Mouse (Mus musculus): ENCODE data around the gene Map3k13. TPM values are rescaled to one million over a fixed set of nuclear protein-coding genes. Genes with fewer than 3 reads are reported as not detected.
"Not testable (repeated sequence)": the region's sequence is repeated elsewhere in the genome, so short reads cannot be mapped to it uniquely, and the experiment has no call there.

Gene Map3k13
- polyA plus RNA-seq, 1 experiment from 2014 or later: 8.7 TPM

GRCm38 (mm10) chr16:21881582-21882259 is 87.6 kb downstream of the Map3k13 start:
- H3K27ac ChIP-seq (replicated peaks): peak overlapping the region; percentile 93
- no peaks in the 10 kb centered on the region; the same call in 1 of the 2 replicates for H3K9me3 ChIP-seq
- H3K4me3 ChIP-seq: no peak overlapping the region
- H3K4me2 ChIP-seq: peak overlapping the region; percentile 22; the same call in 1 of the 2 replicates
- H3K36me3 ChIP-seq: no peaks in the 10 kb centered on the region
- peak; percentile 45 for ATAC-seq (ENCODE audit: low read depth)
- WGBS: 56% methylated on average over 7 of the region's 7 CpGs
- peak overlapping the region; percentile 6; the same call in 1 of the 2 replicates for H3K9ac ChIP-seq
- H3K4me1 ChIP-seq (replicated peaks): peaks cover 54% of the 10 kb centered on the region
- H3K27me3 ChIP-seq: no peaks in the 10 kb centered on the region

GRCm38 (mm10) chr16:21887601-21888000 is 93.5 kb downstream of the Map3k13 start:
- no peak overlapping the region for H3K9ac ChIP-seq
- no peaks in the 10 kb centered on the region for H3K27me3 ChIP-seq
- H3K27ac ChIP-seq (replicated peaks): no peak overlapping the region
- no peak for ATAC-seq (ENCODE audit: low read depth)
- no peak overlapping the region for H3K4me2 ChIP-seq
- peaks cover 11% of the 10 kb centered on the region for H3K36me3 ChIP-seq
- H3K4me1 ChIP-seq (replicated peaks): 0 out of 2 replicates have a peak, but pooled peaks cover 5% of the 10 kb centered on the region
- 89% methylated on average over 2 of the region's 2 CpGs for WGBS
- H3K9me3 ChIP-seq: no peaks in the 10 kb centered on the region; the same call in 1 of the 2 replicates
- no peak overlapping the region for H3K4me3 ChIP-seq

GRCm38 (mm10) chr16:21893890-21894289 is 99.7 kb downstream of the Map3k13 start:
- ATAC-seq (ENCODE audit: low read depth): no peak
- H3K4me3 ChIP-seq: no peak overlapping the region
- H3K4me2 ChIP-seq: no peak overlapping the region
- no peaks in the 10 kb centered on the region for H3K9me3 ChIP-seq
- no peak overlapping the region for H3K9ac ChIP-seq
- H3K4me1 ChIP-seq (replicated peaks): 0 out of 2 replicates have a peak, but pooled peaks cover 10% of the 10 kb centered on the region
- no peak overlapping the region for H3K27ac ChIP-seq (replicated peaks)
- H3K27me3 ChIP-seq: no peaks in the 10 kb centered on the region
- 92% methylated on average over 6 of the region's 6 CpGs for WGBS
- peaks cover 41% of the 10 kb centered on the region for H3K36me3 ChIP-seq

GRCm38 (mm10) chr16:21901286-21901685 is 107.1 kb downstream of the Map3k13 start:
- no peak overlapping the region for H3K4me2 ChIP-seq
- no peaks in the 10 kb centered on the region for H3K9me3 ChIP-seq
- H3K27me3 ChIP-seq: no peaks in the 10 kb centered on the region
- H3K36me3 ChIP-seq: peaks cover 46% of the 10 kb centered on the region
- 80% methylated on average over 5 of the region's 5 CpGs for WGBS
- H3K4me3 ChIP-seq: no peak overlapping the region
- ATAC-seq (ENCODE audit: low read depth): no peak
- H3K9ac ChIP-seq: no peak overlapping the region
- no peak overlapping the region for H3K27ac ChIP-seq (replicated peaks)
- H3K4me1 ChIP-seq (replicated peaks): no peaks in the 10 kb centered on the region

- peaks cover 58% of the 10 kb centered on the region for H3K36me3 ChIP-seq
Observed at GRCm38 (mm10) chr16:21904636-21905035, 110.5 kb downstream of the Map3k13 start.

GRCm38 (mm10) chr16:21905996-21906395 is 111.8 kb downstream of the Map3k13 start:
- Histone ChIP-seq H3K36me3 (peaks cover 71% of the 10 kb centered on the region), H3K4me1 (replicated peaks) (no peaks in the 10 kb centered on the region), H3K4me2 (no peak overlapping the region), H3K27me3 (no peaks in the 10 kb centered on the region), H3K27ac (replicated peaks) (no peak overlapping the region), H3K9me3 (no peaks in the 10 kb centered on the region), H3K4me3 (no peak overlapping the region), H3K9ac (no peak overlapping the region)
- ATAC-seq (ENCODE audit: low read depth): no peak
- 92% methylated on average over 7 of the region's 7 CpGs for WGBS

More at GRCm38 (mm10) chr16:21904636-21905035, 110.5 kb downstream of the Map3k13 start:
- Histone ChIP-seq H3K9me3 (no peaks in the 10 kb centered on the region), H3K9ac (no peak overlapping the region), H3K4me1 (replicated peaks) (no peaks in the 10 kb centered on the region), H3K4me3 (no peak overlapping the region), H3K4me2 (no peak overlapping the region), H3K27ac (replicated peaks) (no peak overlapping the region), H3K27me3 (no peaks in the 10 kb centered on the region)
- no peak for ATAC-seq (ENCODE audit: low read depth)
- WGBS: 86% methylated on average over 10 of the region's 10 CpGs

GRCm38 (mm10) chr16:21906902-21907301 is 112.8 kb downstream of the Map3k13 start:
- H3K36me3 ChIP-seq: peaks cover 80% of the 10 kb centered on the region

GRCm38 (mm10) chr16:21908906-21909305 is 114.8 kb downstream of the Map3k13 start:
- peaks cover 95% of the 10 kb centered on the region for H3K36me3 ChIP-seq
- H3K27ac ChIP-seq (replicated peaks); H3K9me3 ChIP-seq; H3K9ac ChIP-seq; H3K4me1 ChIP-seq (replicated peaks); ATAC-seq (ENCODE audit: low read depth); H3K4me3 ChIP-seq; H3K27me3 ChIP-seq; H3K4me2 ChIP-seq: not testable (repeated sequence)
- WGBS: 26% methylated on average over 7 of the region's 8 CpGs

More at GRCm38 (mm10) chr16:21906902-21907301, 112.8 kb downstream of the Map3k13 start:
- Histone ChIP-seq H3K4me3 (no peak overlapping the region), H3K27ac (replicated peaks) (no peak overlapping the region), H3K9me3 (no peaks in the 10 kb centered on the region), H3K9ac (no peak overlapping the region), H3K27me3 (no peaks in the 10 kb centered on the region), H3K4me1 (replicated peaks) (no peaks in the 10 kb centered on the region), H3K4me2 (no peak overlapping the region)
- WGBS: 93% methylated on average over 6 of the region's 6 CpGs
- ATAC-seq (ENCODE audit: low read depth): no peak

- Histone ChIP-seq H3K4me2 (no peak overlapping the region), H3K9me3 (no peaks in the 10 kb centered on the region), H3K4me1 (replicated peaks) (no peaks in the 10 kb centered on the region), H3K9ac (no peak overlapping the region), H3K27me3 (no peaks in the 10 kb centered on the region), H3K36me3 (peaks cover 95% of the 10 kb centered on the region), H3K4me3 (no peak overlapping the region), H3K27ac (replicated peaks) (no peak overlapping the region)
- 81% methylated on average over 6 of the region's 6 CpGs for WGBS
- no peak for ATAC-seq (ENCODE audit: low read depth)
Observed at GRCm38 (mm10) chr16:21913347-21913746, 119.2 kb downstream of the Map3k13 start.

- no peak overlapping the region for H3K4me2 ChIP-seq
- peaks cover 95% of the 10 kb centered on the region for H3K36me3 ChIP-seq
- no peak for ATAC-seq (ENCODE audit: low read depth)
- no peak overlapping the region for H3K27ac ChIP-seq (replicated peaks)
- H3K27me3 ChIP-seq: no peaks in the 10 kb centered on the region
- H3K4me1 ChIP-seq (replicated peaks): no peaks in the 10 kb centered on the region
- no peak overlapping the region for H3K9ac ChIP-seq
- no peak overlapping the region for H3K4me3 ChIP-seq
- no peaks in the 10 kb centered on the region for H3K9me3 ChIP-seq
- WGBS: 78% methylated on average over 7 of the region's 7 CpGs
Observed at GRCm38 (mm10) chr16:21916681-21917080, 122.5 kb downstream of the Map3k13 start.

GRCm38 (mm10) chr16:21928471-21928870 is 134.3 kb downstream of the Map3k13 start:
- Histone ChIP-seq H3K36me3 (peaks cover 89% of the 10 kb centered on the region), H3K4me3 (no peak overlapping the region), H3K4me2 (no peak overlapping the region), H3K27ac (replicated peaks) (no peak overlapping the region), H3K4me1 (replicated peaks) (no peaks in the 10 kb centered on the region), H3K9ac (no peak overlapping the region), H3K9me3 (no peaks in the 10 kb centered on the region), H3K27me3 (no peaks in the 10 kb centered on the region)
- WGBS: 79% methylated on average over 13 of the region's 13 CpGs
- no peak for ATAC-seq (ENCODE audit: low read depth)

- Histone ChIP-seq H3K4me1 (replicated peaks) (peaks cover 25% of the 10 kb centered on the region), H3K9ac (peak within 1 kb of the TSS; percentile 81), H3K4me3 (peak within 1 kb of the TSS; percentile 76), H3K27ac (replicated peaks) (peak within 1 kb of the TSS; percentile 78), H3K27me3 (no peaks in the 10 kb centered on the region), H3K36me3 (peaks cover 2% of the 10 kb centered on the region; the same call in 1 of the 2 replicates), H3K9me3 (no peaks in the 10 kb centered on the region), H3K4me2 (peak within 1 kb of the TSS; percentile 83)
- ATAC-seq (ENCODE audit: low read depth): peak; percentile 97
- WGBS: under 1% methylated on average over 63 of the region's 63 CpGs
Observed at GRCm38 (mm10) chr16:21946761-21947715, 152.9 kb downstream of the Map3k13 start, which contains the start of gene Tmem41a. Gene Tmem41a (minus strand): TSS chr16:21947552.

All from neural tube, embryonic 13.5 days (tissue).